Mouse (Mus musculus) 3134 (cell line): ENCODE data around the gene Metap1.
"Not testable (repeated sequence)": the region's sequence is repeated elsewhere in the genome, so short reads cannot be mapped to it uniquely, and the experiment has no call there.

ENCODE experiments used
- DNase-seq: peaks from one replicate; pipeline ENCODE4 v3.0.0-alpha.2; 2011; ENCODE audit warnings: low spot score; ENCODE audit not compliant: insufficient read length; ENCODE audit errors: extremely low read depth

Metap1 gene

GRCm38 (mm10) chr3:138506749-138507148 is 17.4 kb upstream of the Metap1 start:
- no peak for DNase-seq

- no peak for DNase-seq
Observed at GRCm38 (mm10) chr3:138503754-138504153, 14.4 kb upstream of the Metap1 start.

GRCm38 (mm10) chr3:138499854-138500740 is 10.8 kb upstream of the Metap1 start:
- no peak for DNase-seq

- DNase-seq: no peak
Observed at GRCm38 (mm10) chr3:138498731-138499130, 9.4 kb upstream of the Metap1 start.

- peak; percentile 26 for DNase-seq
Observed at GRCm38 (mm10) chr3:138495166-138496145, 6.1 kb upstream of the Metap1 start.

GRCm38 (mm10) chr3:138494565-138494964 is 5.2 kb upstream of the Metap1 start:
- DNase-seq: no peak

- no peak for DNase-seq
Observed at GRCm38 (mm10) chr3:138493668-138494067, 4.4 kb upstream of the Metap1 start.

- DNase-seq: no peak
Observed at GRCm38 (mm10) chr3:138490034-138490337, 671 bp upstream of the Metap1 start.

GRCm38 (mm10) chr3:138488584-138489326 is 560 bp downstream of the Metap1 start:
- no peak for DNase-seq

- DNase-seq: no peak
Observed at GRCm38 (mm10) chr3:138483240-138483639, 6.1 kb downstream of the Metap1 start.

- no peak for DNase-seq
Observed at GRCm38 (mm10) chr3:138481526-138482284, 7.6 kb downstream of the Metap1 start.

GRCm38 (mm10) chr3:138479489-138479888 is 9.8 kb downstream of the Metap1 start:
- no peak for DNase-seq

GRCm38 (mm10) chr3:138471066-138471465 is 18.2 kb downstream of the Metap1 start:
- DNase-seq: no peak

GRCm38 (mm10) chr3:138466656-138467055 is 22.7 kb downstream of the Metap1 start:
- not testable (repeated sequence) for DNase-seq

- DNase-seq: no peak
Observed at GRCm38 (mm10) chr3:138464573-138465147, 24.7 kb downstream of the Metap1 start.

GRCm38 (mm10) chr3:138463807-138464206 is 25.5 kb downstream of the Metap1 start:
- DNase-seq: no peak

GRCm38 (mm10) chr3:138463137-138463536 is 26.2 kb downstream of the Metap1 start:
- peak; percentile 45 for DNase-seq

- no peak for DNase-seq
Observed at GRCm38 (mm10) chr3:138461832-138462231, 27.5 kb downstream of the Metap1 start.

GRCm38 (mm10) chr3:138460260-138460659 is 29.1 kb downstream of the Metap1 start:
- DNase-seq: no peak

GRCm38 (mm10) chr3:138458441-138458840 is 30.9 kb downstream of the Metap1 start:
- no peak for DNase-seq
